Mouse (Mus musculus) myocyte (in vitro differentiated cells): ENCODE results near the gene Sqstm1. TPM values are rescaled to one million over a fixed set of nuclear protein-coding genes. Genes with fewer than 3 reads are reported as not detected.

Experiments used
- H3K27me3 ChIP-seq: one replicate; pipeline ENCODE4 v1.6.1; 2011; ENCODE audit not compliant: control insufficient read depth, insufficient read depth, insufficient read length
- H3K36me3 ChIP-seq: one replicate; pipeline ENCODE4 v1.6.1; 2011; ENCODE audit not compliant: control insufficient read depth, insufficient read depth
- H3K4me2 ChIP-seq: one replicate; pipeline ENCODE4 v1.6.1; 2011; ENCODE audit warnings: low read depth, control low read depth
- H3K4me3 ChIP-seq: one replicate; pipeline ENCODE4 v1.5.1; 2011; ENCODE audit warnings: mild to moderate bottlenecking, control low read depth, moderate library complexity
- H3K79me2 ChIP-seq: one replicate; pipeline ENCODE4 v1.6.1; 2011; ENCODE audit not compliant: control insufficient read depth, insufficient read depth
- H3ac ChIP-seq: one replicate; pipeline ENCODE4 v1.6.1; 2011; ENCODE audit not compliant: control insufficient read depth, insufficient read length
- CEBPB ChIP-seq: IDR thresholded peaks from 2 replicates; pipeline ENCODE4 v1.6.1; 2011; ENCODE audit warnings: mild to moderate bottlenecking, moderate library complexity; ENCODE audit not compliant: poor library complexity, insufficient read depth, severe bottlenecking
- E2F4 ChIP-seq: IDR thresholded peaks from one replicate; pipeline ENCODE4 v1.6.1; 2011; ENCODE audit warnings: mild to moderate bottlenecking, control low read depth, moderate library complexity; ENCODE audit not compliant: insufficient read depth
- MAX ChIP-seq: IDR thresholded peaks from one replicate; pipeline ENCODE4 v1.6.1; 2011; ENCODE audit warnings: low read depth, mild to moderate bottlenecking, control low read depth
- MYOD1 ChIP-seq, 3 experiments: IDR thresholded peaks; one replicate each; pipeline ENCODE4 v1.6.1; 2011; ENCODE audit warnings: control low read depth in 2 of 3, low read depth in 2 of 3, mild to moderate bottlenecking in 2 of 3, moderate library complexity in 1 of 3; ENCODE audit not compliant: insufficient read length in 2 of 3, control insufficient read depth in 1 of 3
- MYOG ChIP-seq, 3 experiments: IDR thresholded peaks; one replicate each; pipeline ENCODE4 v1.6.1; 2011; ENCODE audit warnings: control low read depth in 2 of 3, low read depth in 2 of 3, mild to moderate bottlenecking in 2 of 3; ENCODE audit not compliant: insufficient read length in 2 of 3, control insufficient read depth in 1 of 3, insufficient read depth in 1 of 3
- POLR2A ChIP-seq: IDR thresholded peaks from one replicate; pipeline ENCODE4 v1.6.1; 2011; ENCODE audit warnings: low read depth, mild to moderate bottlenecking, control low read depth, moderate library complexity; ENCODE audit not compliant: insufficient read length
- POLR2AphosphoS2 ChIP-seq: IDR thresholded peaks from one replicate; pipeline ENCODE4 v1.6.1; 2011; ENCODE audit warnings: low read depth, control low read depth; ENCODE audit not compliant: insufficient read length
- REST ChIP-seq: IDR thresholded peaks from one replicate; pipeline ENCODE4 v1.6.1; 2011; ENCODE audit warnings: mild to moderate bottlenecking, control low read depth, moderate library complexity; ENCODE audit not compliant: insufficient read depth, insufficient read length
- SRF ChIP-seq: IDR thresholded peaks from one replicate; pipeline ENCODE4 v1.6.1; 2011; ENCODE audit warnings: low read depth; ENCODE audit not compliant: control insufficient read depth, insufficient read length
- TCF12 ChIP-seq: IDR thresholded peaks from one replicate; pipeline ENCODE4 v1.6.1; 2011; ENCODE audit warnings: mild to moderate bottlenecking, control low read depth; ENCODE audit not compliant: poor library complexity, insufficient read depth, severe bottlenecking
- TCF3 ChIP-seq: IDR thresholded peaks from one replicate; pipeline ENCODE4 v1.6.1; 2011; ENCODE audit warnings: low read depth, control low read depth; ENCODE audit not compliant: insufficient read length
- USF1 ChIP-seq: IDR thresholded peaks from one replicate; pipeline ENCODE4 v1.6.1; 2011; ENCODE audit warnings: low read depth, mild to moderate bottlenecking, control low read depth, moderate library complexity
- polyA plus RNA-seq: library from polyadenylated mRNA; unstranded; fragments of >200 nt; fragmentation: generic; extraction: Trizol; gene quantifications from one replicate; pipeline ENCODE4 v1.2.1, GENCODE M21; 2012; ENCODE audit warnings: missing spikeins

The Sqstm1 gene
- polyA plus RNA-seq, 1 experiment, result 873 TPM

- TF ChIP-seq SRF (no peak), CEBPB (no peak), POLR2AphosphoS2 (no peak), MYOG (IDR thresholded peaks at IDR 0.05; ENCODE audit: control insufficient read depth in 1 of 3, insufficient read depth in 1 of 3, insufficient read length in 2 of 3, low read depth in 2 of 3) (no peak), E2F4 (no peak), TCF3 (no peak), REST (no peak), USF1 (no peak), MYOD1 (IDR thresholded peaks at IDR 0.05; ENCODE audit: control insufficient read depth in 1 of 3, insufficient read length in 2 of 3, low read depth in 2 of 3) (no peak), POLR2A (no peak), TCF12 (no peak), MAX (no peak)
- Histone ChIP-seq H3K27me3 (no peaks in the 10 kb centered on the region), H3K36me3 (no peaks in the 10 kb centered on the region), H3K4me3 (no peak overlapping the region), H3ac (no peak overlapping the region), H3K79me2 (no peaks in the 10 kb centered on the region), H3K4me2 (no peak overlapping the region)
Observed at GRCm38 (mm10) chr11:50245269-50245668, 34.6 kb upstream of the Sqstm1 start.

- no peak overlapping the region for H3ac ChIP-seq
- H3K4me2 ChIP-seq, result no peak overlapping the region
- no peaks in the 10 kb centered on the region for H3K27me3 ChIP-seq
- H3K79me2 ChIP-seq, result no peaks in the 10 kb centered on the region
- no peak overlapping the region for H3K4me3 ChIP-seq
- TF ChIP-seq TCF12, result no peak
- no peak for TF ChIP-seq USF1
- TF ChIP-seq E2F4, result no peak
- TF ChIP-seq MYOD1 (IDR thresholded peaks at IDR 0.05; ENCODE audit: control insufficient read depth in 1 of 3, insufficient read length in 2 of 3, low read depth in 2 of 3), result no peak
- TF ChIP-seq POLR2AphosphoS2, result no peak
- TF ChIP-seq CEBPB, result no peak
- no peak for TF ChIP-seq MAX
- no peak for TF ChIP-seq REST
- TF ChIP-seq SRF, result no peak
- no peak for TF ChIP-seq MYOG (IDR thresholded peaks at IDR 0.05; ENCODE audit: control insufficient read depth in 1 of 3, insufficient read depth in 1 of 3, insufficient read length in 2 of 3, low read depth in 2 of 3)
- no peak for TF ChIP-seq TCF3
- TF ChIP-seq POLR2A, result no peak
- H3K36me3 ChIP-seq, result no peaks in the 10 kb centered on the region
Observed at GRCm38 (mm10) chr11:50243926-50244325, 33.3 kb upstream of the Sqstm1 start.

GRCm38 (mm10) chr11:50240235-50240911 lies 29.7 kb upstream of the Sqstm1 start:
- TF ChIP-seq USF1 (no peak), MYOD1 (IDR thresholded peaks at IDR 0.05; ENCODE audit: control insufficient read depth in 1 of 3, insufficient read length in 2 of 3, low read depth in 2 of 3) (no peak), CEBPB (no peak), TCF12 (no peak)
- Histone ChIP-seq H3ac (no peak overlapping the region), H3K36me3 (no peaks in the 10 kb centered on the region), H3K27me3 (no peaks in the 10 kb centered on the region), H3K4me3 (no peak overlapping the region), H3K4me2 (no peak overlapping the region), H3K79me2 (no peaks in the 10 kb centered on the region)

GRCm38 (mm10) chr11:50238821-50239791 lies 28.5 kb upstream of the Sqstm1 start:
- no peaks in the 10 kb centered on the region for H3K27me3 ChIP-seq
- peaks cover 3% of the 10 kb centered on the region for H3K36me3 ChIP-seq
- H3ac ChIP-seq, result no peak overlapping the region
- no peak overlapping the region for H3K4me3 ChIP-seq
- TF ChIP-seq MAX, result no peak
- no peak for TF ChIP-seq TCF12
- no peak for TF ChIP-seq USF1
- TF ChIP-seq CEBPB, result no peak
- no peak for TF ChIP-seq SRF
- TF ChIP-seq TCF3, result no peak
- TF ChIP-seq E2F4, result no peak
- H3K4me2 ChIP-seq, result no peak overlapping the region
- H3K79me2 ChIP-seq, result no peaks in the 10 kb centered on the region

- H3K4me3 ChIP-seq, result no peak within 1 kb of the TSS
- H3ac ChIP-seq, result peak within 1 kb of the TSS; percentile 6
- H3K36me3 ChIP-seq, result peaks cover 11% of the 10 kb centered on the region
- H3K27me3 ChIP-seq, result no peaks in the 10 kb centered on the region
- no peak within 1 kb of the TSS for H3K4me2 ChIP-seq
- no peak for TF ChIP-seq TCF12
- TF ChIP-seq E2F4, result no peak
- TF ChIP-seq MYOD1 (IDR thresholded peaks at IDR 0.05; ENCODE audit: control insufficient read depth in 1 of 3, insufficient read length in 2 of 3, low read depth in 2 of 3), result no peak
- no peak for TF ChIP-seq CEBPB
- no peak for TF ChIP-seq MYOG (IDR thresholded peaks at IDR 0.05; ENCODE audit: control insufficient read depth in 1 of 3, insufficient read depth in 1 of 3, insufficient read length in 2 of 3, low read depth in 2 of 3)
- TF ChIP-seq SRF, result no peak
- no peak for TF ChIP-seq REST
- no peak for TF ChIP-seq POLR2AphosphoS2
- no peak for TF ChIP-seq POLR2A
- TF ChIP-seq TCF3, result no peak
- no peak for TF ChIP-seq USF1
- no peak for TF ChIP-seq MAX
- H3K79me2 ChIP-seq, result no peaks in the 10 kb centered on the region
Observed at GRCm38 (mm10) chr11:50238324-50238723, 27.7 kb upstream of the Sqstm1 start, which contains the start of gene Ltc4s. Gene Ltc4s (minus strand): TSS chr11:50238616.
